Mouse (Mus musculus) forebrain, embryonic 12.5 days (tissue): ENCODE results near the gene Abca7. TPM values are rescaled to one million over a fixed set of nuclear protein-coding genes. Genes with fewer than 3 reads are reported as not detected.

Source experiments
- ATAC-seq: fragments of 200-750 bp; cut with Nextera tagmentation; 2 replicates; pipeline ENCODE4 v1.8.0; 2017; ENCODE audit warnings: moderate TSS enrichment; ENCODE audit not compliant: low FRiP score
- H3K27ac ChIP-seq: fragments of 300-500 bp; sonication (generic); 2 replicates; pipeline ENCODE4 v1.5.1; 2016; ENCODE audit warnings: mild to moderate bottlenecking
- H3K27me3 ChIP-seq: fragments of 300-500 bp; sonication (generic); 2 replicates; pipeline ENCODE4 v1.6.1; 2016; ENCODE audit warnings: mild to moderate bottlenecking
- H3K36me3 ChIP-seq: fragments of 300-500 bp; sonication (generic); replicated peaks from 2 replicates; pipeline ENCODE4 v1.6.1; 2016; ENCODE audit warnings: mild to moderate bottlenecking
- H3K4me1 ChIP-seq: fragments of 300-500 bp; sonication (generic); 2 replicates; pipeline ENCODE4 v1.6.1; 2016
- H3K4me2 ChIP-seq: fragments of 300-500 bp; sonication (generic); 2 replicates; pipeline ENCODE4 v1.6.1; 2016; ENCODE audit warnings: mild to moderate bottlenecking, moderate library complexity
- H3K4me3 ChIP-seq: fragments of 300-500 bp; sonication (generic); replicated peaks from 2 replicates; pipeline ENCODE4 v1.5.1; 2016; ENCODE audit warnings: mild to moderate bottlenecking
- H3K9ac ChIP-seq: fragments of 300-500 bp; sonication (generic); 2 replicates; pipeline ENCODE4 v1.6.1; 2016; ENCODE audit warnings: mild to moderate bottlenecking
- H3K9me3 ChIP-seq: fragments of 300-500 bp; sonication (generic); 2 replicates; pipeline ENCODE4 v1.6.1; 2016
- WGBS: fragments of 180-500 bp; shearing (Covaris S2); methylation state at CpG from one replicate; pipeline ENCODE4 v1.1.7; 2016; 5-methylcytosine and 5-hydroxymethylcytosine counted together
- polyA plus RNA-seq: library from polyadenylated mRNA; unstranded; fragments of >200 nt; fragmentation: Nextera tagmentation; extraction: Ambion mirVana; gene quantifications from 2 replicates; pipeline ENCODE4 v1.2.1, GENCODE M21; 2016

Gene Abca7
- polyA plus RNA-seq, 1 experiment from 2014 or later = 5.8 TPM

GRCm38 (mm10) chr10:80019471-80020131 is 23.3 kb downstream of the Abca7 start:
- Histone ChIP-seq H3K4me2 (peak overlapping the region; percentile 38), H3K27me3 (peaks cover 55% of the 10 kb centered on the region), H3K4me3 (peak overlapping the region; percentile 16; the same call in 1 of the 2 replicates), H3K4me1 (peaks cover 16% of the 10 kb centered on the region; the same call in 1 of the 2 replicates), H3K9me3 (no peaks in the 10 kb centered on the region), H3K36me3 (no peaks in the 10 kb centered on the region), H3K9ac (peak overlapping the region; percentile 36; the same call in 1 of the 2 replicates), H3K27ac (no peak overlapping the region)
- peak; percentile 44; the same call in 1 of the 2 replicates for ATAC-seq
- WGBS = 4% methylated on average over 20 of the region's 20 CpGs

DNA sequence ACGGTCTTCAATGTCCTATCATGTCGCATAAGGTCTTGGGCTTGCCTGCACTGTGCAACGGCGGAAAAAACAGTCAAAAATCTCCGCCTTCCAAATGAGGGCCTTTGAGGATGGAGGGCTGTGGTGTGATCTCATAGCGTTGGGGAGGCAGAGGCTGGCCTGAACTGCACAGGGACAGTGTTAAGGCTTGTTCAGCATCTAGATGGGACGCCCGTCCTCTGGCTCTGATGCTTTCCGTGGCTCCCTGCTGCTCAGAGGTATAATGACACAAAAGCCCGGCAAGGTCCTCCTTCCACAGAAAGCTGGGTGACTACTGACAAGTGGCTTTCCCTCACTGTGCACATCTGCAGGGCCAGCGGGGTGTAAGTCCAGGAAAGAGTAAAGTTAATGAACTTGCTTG is 23.9 kb downstream of the Abca7 start:
- Histone ChIP-seq H3K9me3 (no peaks in the 10 kb centered on the region), H3K9ac (peak overlapping the region; percentile 36; the same call in 1 of the 2 replicates), H3K27ac (no peak overlapping the region), H3K27me3 (peaks cover 49% of the 10 kb centered on the region), H3K4me2 (peak overlapping the region; percentile 38), H3K36me3 (no peaks in the 10 kb centered on the region), H3K4me3 (0 out of 2 replicates have a peak overlapping the region, but pooled peaks have one; percentile 16), H3K4me1 (peaks cover 16% of the 10 kb centered on the region; the same call in 1 of the 2 replicates)
- ATAC-seq = no peak
- WGBS = 16% methylated on average over 11 of the region's 11 CpGs

- no peaks in the 10 kb centered on the region for H3K9me3 ChIP-seq
- no peak overlapping the region for H3K9ac ChIP-seq
- no peak overlapping the region for H3K4me3 ChIP-seq
- no peak overlapping the region for H3K4me2 ChIP-seq
- H3K36me3 ChIP-seq = no peaks in the 10 kb centered on the region
- 84% methylated on average over 18 of the region's 18 CpGs for whole genome bisulfite sequencing
- no peak overlapping the region for H3K27ac ChIP-seq
- peaks cover 43% of the 10 kb centered on the region for H3K27me3 ChIP-seq
- peaks cover 16% of the 10 kb centered on the region; the same call in 1 of the 2 replicates for H3K4me1 ChIP-seq
- no peak for ATAC-seq
Measured at GRCm38 (mm10) chr10:80020603-80021319, 24.5 kb downstream of the Abca7 start.

- no peak overlapping the region for H3K4me3 ChIP-seq
Measured at GRCm38 (mm10) chr10:80021320-80021641, 25.0 kb downstream of the Abca7 start.

GRCm38 (mm10) chr10:80022164-80022563 is 25.9 kb downstream of the Abca7 start:
- H3K4me2 ChIP-seq = no peak overlapping the region
- no peak overlapping the region for H3K27ac ChIP-seq
- H3K4me1 ChIP-seq = peaks cover 16% of the 10 kb centered on the region; the same call in 1 of the 2 replicates
- no peak for ATAC-seq
- H3K36me3 ChIP-seq = no peaks in the 10 kb centered on the region
- no peaks in the 10 kb centered on the region for H3K9me3 ChIP-seq
- H3K9ac ChIP-seq = no peak overlapping the region
- WGBS = 95% methylated on average over 12 of the region's 12 CpGs
- H3K27me3 ChIP-seq = peaks cover 32% of the 10 kb centered on the region
- H3K4me3 ChIP-seq = no peak overlapping the region

More at GRCm38 (mm10) chr10:80021320-80021641, 25.0 kb downstream of the Abca7 start:
- Histone ChIP-seq H3K4me1 (peaks cover 16% of the 10 kb centered on the region; the same call in 1 of the 2 replicates), H3K4me2 (no peak overlapping the region), H3K27me3 (peaks cover 38% of the 10 kb centered on the region), H3K27ac (no peak overlapping the region), H3K9me3 (no peaks in the 10 kb centered on the region), H3K9ac (no peak overlapping the region), H3K36me3 (no peaks in the 10 kb centered on the region)
- ATAC-seq = no peak
- WGBS = 93% methylated on average over 13 of the region's 13 CpGs

- no peak overlapping the region for H3K9ac ChIP-seq
- peaks cover 26% of the 10 kb centered on the region for H3K27me3 ChIP-seq
- H3K4me1 ChIP-seq = peaks cover 16% of the 10 kb centered on the region; the same call in 1 of the 2 replicates
- H3K4me3 ChIP-seq = no peak overlapping the region
- ATAC-seq = no peak
- 94% methylated on average over 8 of the region's 8 CpGs for WGBS
- no peak overlapping the region for H3K4me2 ChIP-seq
- no peak overlapping the region for H3K27ac ChIP-seq
- no peaks in the 10 kb centered on the region for H3K36me3 ChIP-seq
- H3K9me3 ChIP-seq = no peaks in the 10 kb centered on the region
Measured at GRCm38 (mm10) chr10:80022806-80023205, 26.5 kb downstream of the Abca7 start.

DNA sequence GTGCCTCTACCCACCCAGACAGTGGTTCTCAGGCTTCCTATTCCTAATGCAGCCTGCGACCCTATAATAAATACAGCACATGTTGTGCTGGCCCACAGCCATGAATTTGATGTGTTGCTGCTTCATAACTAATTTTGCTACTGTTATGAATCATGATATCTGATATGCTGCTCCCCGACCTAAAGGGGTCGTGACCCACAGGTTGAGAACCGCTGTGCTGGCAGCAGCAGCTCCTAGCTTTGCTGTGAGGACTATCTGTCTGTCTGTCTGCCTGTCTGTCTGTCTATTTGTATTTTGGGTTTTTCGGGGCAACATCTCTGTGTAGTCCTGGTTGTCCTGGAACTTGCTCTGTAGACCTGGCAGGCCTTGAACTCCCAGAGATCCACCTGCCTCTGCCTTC is 27.5 kb downstream of the Abca7 start:
- H3K36me3 ChIP-seq = no peaks in the 10 kb centered on the region
- H3K4me3 ChIP-seq = no peak overlapping the region
- ATAC-seq = no peak
- no peak overlapping the region for H3K27ac ChIP-seq
- no peak overlapping the region for H3K4me2 ChIP-seq
- 90% methylated on average over 5 of the region's 5 CpGs for WGBS
- H3K9me3 ChIP-seq = no peaks in the 10 kb centered on the region
- H3K4me1 ChIP-seq = peaks cover 15% of the 10 kb centered on the region; the same call in 1 of the 2 replicates
- no peak overlapping the region for H3K9ac ChIP-seq
- peaks cover 21% of the 10 kb centered on the region for H3K27me3 ChIP-seq

DNA sequence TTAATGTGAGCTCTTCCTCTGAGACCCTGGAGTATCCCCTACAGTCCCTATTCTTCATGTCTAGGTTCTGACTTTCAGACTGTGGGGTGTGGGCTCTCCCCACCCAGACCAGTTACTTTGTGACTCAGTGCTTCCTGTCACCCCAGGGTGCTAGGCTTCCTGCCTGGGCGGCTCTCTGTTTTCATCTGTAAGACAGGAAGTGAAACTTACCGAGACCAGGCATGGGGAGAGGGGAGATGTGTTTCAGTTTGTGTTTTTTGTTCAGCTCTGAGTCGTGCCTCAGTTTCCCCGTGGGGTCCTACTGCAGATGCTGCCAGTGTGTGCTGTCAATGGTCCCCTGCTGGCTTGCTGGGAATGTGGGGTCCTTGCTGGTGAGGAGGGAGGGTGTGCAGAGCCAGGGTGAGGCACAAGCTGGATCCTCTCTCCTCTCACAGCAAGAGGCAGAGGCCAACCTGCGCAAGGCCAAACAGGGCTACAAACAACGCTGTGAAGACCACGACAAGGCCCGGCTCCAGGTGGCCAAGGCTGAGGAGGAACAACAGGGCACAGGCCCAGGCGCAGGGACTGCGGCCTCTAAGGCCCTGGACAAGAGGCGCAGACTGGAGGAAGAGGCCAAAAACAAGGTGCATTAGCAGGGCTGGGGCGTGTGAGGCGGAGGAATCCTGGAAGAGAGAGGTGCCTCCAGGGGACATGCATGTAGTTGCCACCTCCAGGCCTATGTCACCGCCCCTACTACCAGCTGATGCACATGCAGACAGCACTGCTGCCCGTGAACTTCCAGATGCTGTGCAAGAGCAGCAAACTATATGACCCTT is 28.1 kb downstream of the Abca7 start:
- Histone ChIP-seq H3K4me1 (peaks cover 9% of the 10 kb centered on the region; the same call in 1 of the 2 replicates), H3K4me3 (no peak overlapping the region), H3K27ac (no peak overlapping the region), H3K9ac (no peak overlapping the region), H3K36me3 (no peaks in the 10 kb centered on the region), H3K9me3 (no peaks in the 10 kb centered on the region), H3K4me2 (no peak overlapping the region), H3K27me3 (peaks cover 14% of the 10 kb centered on the region)
- no peak for ATAC-seq
- WGBS = 79% methylated on average over 15 of the region's 15 CpGs

GRCm38 (mm10) chr10:80025044-80025347 is 28.7 kb downstream of the Abca7 start:
- WGBS = 51% methylated on average over 4 of the region's 4 CpGs
- no peak overlapping the region for H3K4me2 ChIP-seq
- no peaks in the 10 kb centered on the region for H3K9me3 ChIP-seq
- H3K36me3 ChIP-seq = no peaks in the 10 kb centered on the region
- no peak overlapping the region for H3K4me3 ChIP-seq
- ATAC-seq = no peak
- H3K9ac ChIP-seq = no peak overlapping the region
- H3K4me1 ChIP-seq = peaks cover 3% of the 10 kb centered on the region; the same call in 1 of the 2 replicates
- peaks cover 8% of the 10 kb centered on the region; the same call in 1 of the 2 replicates for H3K27me3 ChIP-seq
- H3K27ac ChIP-seq = no peak overlapping the region

GRCm38 (mm10) chr10:80025463-80025862 is 29.2 kb downstream of the Abca7 start:
- Histone ChIP-seq H3K27ac (no peak overlapping the region), H3K9me3 (no peaks in the 10 kb centered on the region), H3K36me3 (no peaks in the 10 kb centered on the region), H3K4me1 (no peaks in the 10 kb centered on the region), H3K9ac (no peak overlapping the region), H3K27me3 (peaks cover 4% of the 10 kb centered on the region; the same call in 1 of the 2 replicates), H3K4me3 (no peak overlapping the region), H3K4me2 (no peak overlapping the region)
- 84% methylated on average over 10 of the region's 10 CpGs for WGBS
- no peak for ATAC-seq

- no peak overlapping the region for H3K4me2 ChIP-seq
- no peak overlapping the region for H3K9ac ChIP-seq
- no peaks in the 10 kb centered on the region for H3K4me1 ChIP-seq
- ATAC-seq = 0 out of 2 replicates have a peak, but pooled peaks have one; percentile 61
- H3K9me3 ChIP-seq = no peaks in the 10 kb centered on the region
- 61% methylated on average over 12 of the region's 12 CpGs for WGBS
- H3K36me3 ChIP-seq = no peaks in the 10 kb centered on the region
- no peak overlapping the region for H3K27ac ChIP-seq
- no peak overlapping the region for H3K4me3 ChIP-seq
- peaks cover 3% of the 10 kb centered on the region; the same call in 1 of the 2 replicates for H3K27me3 ChIP-seq
Measured at GRCm38 (mm10) chr10:80025889-80026288, 29.6 kb downstream of the Abca7 start.
